Mouse (Mus musculus): ENCODE data around the gene Rnf5. TPM values are rescaled to one million over a fixed set of nuclear protein-coding genes. Genes with fewer than 3 reads are reported as not detected.

Rnf5 gene
- polyA plus RNA-seq, 1 experiment from 2014 or later = 324 TPM

DNA sequence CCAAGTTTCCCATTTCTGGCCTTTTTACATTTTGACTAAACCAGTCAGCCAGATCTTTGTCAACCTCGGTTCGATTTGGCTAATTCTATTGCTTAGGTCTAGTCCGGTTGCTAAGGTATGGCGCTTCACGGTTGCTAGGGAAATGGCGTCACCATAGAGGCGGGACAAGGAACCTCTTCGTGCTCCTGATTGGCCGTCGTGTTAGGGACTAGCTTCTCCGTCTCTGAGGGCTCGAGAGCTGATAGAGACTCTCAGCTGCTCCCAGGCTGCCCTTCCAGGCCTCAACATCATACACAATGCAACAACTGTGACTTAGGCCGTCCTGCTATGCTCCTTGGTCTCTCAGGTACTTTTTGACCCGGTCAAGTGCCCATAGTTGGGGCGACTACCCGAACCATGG is 41.1 kb upstream of the Rnf5 start, which contains the start of gene Fkbpl:
Gene Fkbpl, plus strand, starts transcription at position 157 of the 400 bp plus-strand sequence.
- Histone ChIP-seq H3K27ac (peak within 1 kb of the TSS; percentile 65), H3K4me1 (replicated peaks) (peaks cover 47% of the 10 kb centered on the region), H3K9ac (replicated peaks) (peak within 1 kb of the TSS; percentile 72), H3K36me3 (peaks cover 6% of the 10 kb centered on the region), H3K4me3 (replicated peaks) (peak within 1 kb of the TSS; percentile 62), H3K27me3 (no peaks in the 10 kb centered on the region), H3K9me3 (no peaks in the 10 kb centered on the region), H3K4me2 (replicated peaks) (peak within 1 kb of the TSS; percentile 91)
- whole genome bisulfite sequencing = 1% methylated on average over 16 of the region's 16 CpGs
- ATAC-seq = peak; percentile 67

- peaks cover 48% of the 10 kb centered on the region for H3K4me1 ChIP-seq (replicated peaks)
- no peak overlapping the region for H3K27ac ChIP-seq
- ATAC-seq = no peak
- WGBS = 84% methylated on average over 10 of the region's 10 CpGs
- H3K27me3 ChIP-seq = no peaks in the 10 kb centered on the region
- no peak overlapping the region for H3K4me3 ChIP-seq (replicated peaks)
- no peaks in the 10 kb centered on the region for H3K9me3 ChIP-seq
- no peak overlapping the region for H3K4me2 ChIP-seq (replicated peaks)
- H3K36me3 ChIP-seq = no peaks in the 10 kb centered on the region
- H3K9ac ChIP-seq (replicated peaks) = no peak overlapping the region
Measured at GRCm38 (mm10) chr17:34643944-34644343, 40.5 kb upstream of the Rnf5 start.

DNA sequence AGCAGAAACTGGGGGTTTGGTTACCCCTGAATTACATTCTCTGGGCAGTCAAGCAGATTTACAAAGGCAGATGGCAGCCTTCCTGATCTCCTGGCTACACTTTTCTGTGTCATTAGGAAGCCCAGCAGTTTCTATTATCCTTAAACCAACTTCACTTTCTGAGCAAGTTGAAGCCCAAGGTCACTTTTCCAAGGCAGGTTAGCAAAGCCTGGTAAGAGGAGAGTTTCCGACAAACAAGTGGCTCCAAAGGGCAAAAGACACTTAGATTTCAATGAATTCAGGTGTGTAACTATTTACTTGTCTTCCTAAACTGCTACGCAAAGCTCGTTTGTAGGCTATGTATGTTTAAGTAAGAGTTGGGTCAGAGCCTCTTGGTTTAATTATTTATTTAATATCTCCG is 39.9 kb upstream of the Rnf5 start:
- no peak for ATAC-seq
- H3K27ac ChIP-seq = no peak overlapping the region
- no peak overlapping the region for H3K4me2 ChIP-seq (replicated peaks)
- no peaks in the 10 kb centered on the region for H3K9me3 ChIP-seq
- no peak overlapping the region for H3K9ac ChIP-seq (replicated peaks)
- no peaks in the 10 kb centered on the region for H3K27me3 ChIP-seq
- 95% methylated on average over 4 of the region's 4 CpGs for WGBS
- peaks cover 45% of the 10 kb centered on the region for H3K4me1 ChIP-seq (replicated peaks)
- no peaks in the 10 kb centered on the region for H3K36me3 ChIP-seq
- no peak overlapping the region for H3K4me3 ChIP-seq (replicated peaks)

- 90% methylated on average over 3 of the region's 3 CpGs for WGBS
- H3K9me3 ChIP-seq = no peaks in the 10 kb centered on the region
- ATAC-seq = no peak
- H3K4me2 ChIP-seq (replicated peaks) = no peak overlapping the region
- H3K4me1 ChIP-seq (replicated peaks) = peaks cover 35% of the 10 kb centered on the region
- H3K36me3 ChIP-seq = no peaks in the 10 kb centered on the region
- no peak overlapping the region for H3K27ac ChIP-seq
- H3K4me3 ChIP-seq (replicated peaks) = no peak overlapping the region
- H3K27me3 ChIP-seq = no peaks in the 10 kb centered on the region
- H3K9ac ChIP-seq (replicated peaks) = no peak overlapping the region
Measured at GRCm38 (mm10) chr17:34641945-34642344, 38.5 kb upstream of the Rnf5 start.

DNA sequence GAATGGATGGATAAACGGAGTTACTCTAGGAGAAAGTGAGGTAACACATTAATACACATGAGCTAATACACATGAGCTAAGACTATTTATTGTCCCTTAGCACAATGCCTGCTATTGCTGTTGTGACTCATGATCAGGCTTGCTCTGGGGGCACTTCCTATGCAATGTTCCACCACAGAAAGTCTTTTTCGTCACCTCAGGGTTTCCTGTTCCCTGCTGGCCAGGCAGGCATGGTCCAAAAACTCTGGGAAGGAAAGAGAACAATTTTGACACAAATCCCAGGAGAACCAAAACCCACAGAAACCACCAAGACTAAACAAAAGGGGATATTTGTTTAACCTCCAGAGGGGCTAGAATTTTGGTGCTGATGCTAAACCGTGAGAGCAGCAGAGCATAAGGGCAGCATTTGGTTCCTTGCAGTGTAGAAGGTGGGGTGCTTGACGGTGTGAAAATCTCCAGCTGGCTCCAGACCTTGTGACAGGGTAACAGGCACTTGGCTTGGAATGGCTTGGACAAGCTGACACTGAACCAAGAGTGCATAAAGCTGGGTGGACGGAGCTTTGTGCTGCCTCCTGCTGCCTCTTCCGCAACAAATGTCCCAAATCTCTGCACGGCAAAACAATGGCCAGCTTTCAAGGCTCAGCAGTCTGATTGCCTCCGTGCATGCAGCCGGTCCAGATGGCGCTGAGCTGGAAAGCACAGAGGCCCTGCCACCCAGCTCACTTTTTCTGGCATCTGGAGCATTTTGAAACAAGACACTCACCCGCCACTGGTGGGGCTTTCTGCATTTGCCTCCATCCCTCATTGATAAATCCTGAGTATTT is 37.5 kb upstream of the Rnf5 start:
- peak; percentile 32; the same call in 1 of the 2 replicates for ATAC-seq
- Histone ChIP-seq H3K27ac (peak overlapping the region; percentile 82), H3K4me1 (replicated peaks) (peaks cover 29% of the 10 kb centered on the region), H3K4me3 (replicated peaks) (no peak overlapping the region), H3K27me3 (no peaks in the 10 kb centered on the region; the same call in 1 of the 2 replicates), H3K36me3 (no peaks in the 10 kb centered on the region), H3K4me2 (replicated peaks) (no peak overlapping the region), H3K9ac (replicated peaks) (peak overlapping the region; percentile 34), H3K9me3 (no peaks in the 10 kb centered on the region)
- 11% methylated on average over 11 of the region's 11 CpGs for WGBS

DNA sequence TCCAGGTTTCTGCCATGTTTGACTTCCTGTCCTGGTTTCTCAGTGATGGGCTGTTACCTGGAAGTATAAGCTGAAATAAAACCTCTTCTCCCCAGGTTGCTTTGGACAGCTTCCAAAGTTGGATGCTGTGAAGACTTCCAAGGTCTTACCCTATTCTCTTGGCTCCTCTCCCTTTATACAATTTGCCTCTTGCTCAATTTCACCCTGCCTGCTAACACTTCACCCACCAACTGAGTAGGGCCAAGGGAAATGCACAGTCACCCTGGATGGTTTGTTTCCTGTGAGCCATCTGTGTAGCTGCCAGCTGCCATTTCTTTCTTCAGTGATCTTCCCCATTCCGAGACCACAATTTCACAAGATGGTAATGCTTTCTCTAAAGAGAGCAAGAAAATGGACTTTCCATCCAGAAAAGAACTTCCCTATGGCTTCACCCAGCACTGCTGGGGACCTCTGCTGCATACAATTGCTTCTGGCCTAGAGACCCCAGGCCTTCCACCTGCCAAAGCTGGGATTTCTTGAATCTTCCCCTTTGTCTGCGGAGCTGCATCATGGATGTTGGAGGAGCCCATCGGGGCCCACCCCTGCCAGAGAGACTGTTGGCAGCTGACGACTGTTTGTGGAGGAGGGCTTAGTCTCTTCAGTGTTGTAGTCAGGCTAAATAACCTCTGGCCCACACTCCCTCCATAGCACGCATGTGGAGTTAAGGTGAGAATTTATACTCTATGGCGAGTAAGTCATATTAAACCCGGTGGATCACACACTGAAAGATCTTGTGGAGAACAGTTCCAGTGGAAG is 36.2 kb upstream of the Rnf5 start:
- Histone ChIP-seq H3K27ac (0 out of 2 replicates have a peak overlapping the region, but pooled peaks have one; percentile 12), H3K4me1 (replicated peaks) (peaks cover 17% of the 10 kb centered on the region), H3K4me2 (replicated peaks) (no peak overlapping the region), H3K9me3 (no peaks in the 10 kb centered on the region), H3K4me3 (replicated peaks) (no peak overlapping the region), H3K9ac (replicated peaks) (0 out of 2 replicates have a peak overlapping the region, but pooled peaks have one; percentile 34), H3K27me3 (no peaks in the 10 kb centered on the region; the same call in 1 of the 2 replicates), H3K36me3 (no peaks in the 10 kb centered on the region)
- no peak for ATAC-seq
- WGBS = 84% methylated on average over 7 of the region's 7 CpGs

DNA sequence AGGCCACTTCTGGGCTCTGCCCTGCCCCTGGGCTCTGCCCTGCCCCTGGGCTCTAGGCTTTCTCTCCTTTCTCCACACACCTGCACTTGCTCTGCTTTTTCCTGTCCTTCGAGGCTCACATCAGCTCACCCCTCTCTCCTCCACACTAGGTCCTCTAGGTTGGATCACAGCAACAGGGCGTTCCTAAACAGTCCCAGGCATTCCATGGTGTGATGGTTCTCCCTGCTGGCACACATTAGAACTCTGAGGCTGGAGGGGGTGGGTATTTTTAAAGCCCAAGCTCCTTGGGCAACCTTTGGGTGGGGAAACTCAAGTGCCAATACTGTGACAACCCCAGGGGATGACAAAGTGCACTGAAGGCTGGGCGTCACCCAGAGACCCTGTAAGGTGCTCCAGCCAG is 34.0 kb upstream of the Rnf5 start:
- Histone ChIP-seq H3K27ac (no peak overlapping the region), H3K36me3 (no peaks in the 10 kb centered on the region), H3K4me2 (replicated peaks) (no peak overlapping the region), H3K4me3 (replicated peaks) (no peak overlapping the region), H3K27me3 (peaks cover 7% of the 10 kb centered on the region), H3K9ac (replicated peaks) (no peak overlapping the region), H3K9me3 (no peaks in the 10 kb centered on the region), H3K4me1 (replicated peaks) (peaks cover 18% of the 10 kb centered on the region)
- no peak for ATAC-seq
- 71% methylated on average over 3 of the region's 3 CpGs for WGBS

GRCm38 (mm10) chr17:34635671-34636070 is 32.2 kb upstream of the Rnf5 start:
- 66% methylated on average over 2 of the region's 2 CpGs for WGBS
- Histone ChIP-seq H3K36me3 (no peaks in the 10 kb centered on the region), H3K9ac (replicated peaks) (no peak overlapping the region), H3K27me3 (peaks cover 24% of the 10 kb centered on the region), H3K4me3 (replicated peaks) (no peak overlapping the region), H3K4me2 (replicated peaks) (no peak overlapping the region), H3K27ac (no peak overlapping the region), H3K4me1 (replicated peaks) (peaks cover 27% of the 10 kb centered on the region), H3K9me3 (no peaks in the 10 kb centered on the region)
- no peak for ATAC-seq

DNA sequence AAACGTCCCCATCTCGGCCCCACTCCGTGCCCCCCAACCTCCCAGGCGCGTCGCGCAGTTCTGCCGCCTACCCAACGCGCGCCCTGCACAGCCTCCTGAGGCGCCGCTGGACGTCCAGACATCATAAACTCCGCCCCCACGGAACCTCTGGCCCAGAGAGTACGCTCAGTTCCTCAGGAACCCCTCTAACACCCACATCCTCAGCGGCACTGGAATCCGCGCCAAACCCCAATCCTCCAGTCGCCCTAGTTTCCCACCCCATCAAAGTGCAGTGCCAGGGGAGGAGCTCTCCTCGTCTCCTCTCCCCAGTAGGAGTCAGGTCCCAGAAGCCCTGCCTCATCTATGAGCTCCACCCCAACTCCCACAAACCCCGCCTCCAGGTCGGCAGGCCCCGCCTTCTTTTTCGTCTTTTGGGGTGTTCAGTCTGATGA is 28.8 kb upstream of the Rnf5 start:
- Histone ChIP-seq H3K4me1 (replicated peaks) (peaks cover 50% of the 10 kb centered on the region), H3K4me3 (replicated peaks) (peak overlapping the region; percentile 80), H3K9me3 (no peaks in the 10 kb centered on the region), H3K27ac (no peak overlapping the region), H3K4me2 (replicated peaks) (peak overlapping the region; percentile 91), H3K27me3 (peaks cover 34% of the 10 kb centered on the region), H3K9ac (replicated peaks) (peak overlapping the region; percentile 83), H3K36me3 (no peaks in the 10 kb centered on the region)
- WGBS = 2% methylated on average over 26 of the region's 26 CpGs
- no peak for ATAC-seq

- H3K4me1 ChIP-seq (replicated peaks) = peaks cover 52% of the 10 kb centered on the region
- no peak for ATAC-seq
- peak overlapping the region; percentile 91 for H3K4me2 ChIP-seq (replicated peaks)
- no peak overlapping the region for H3K27ac ChIP-seq
- no peaks in the 10 kb centered on the region for H3K36me3 ChIP-seq
- peak overlapping the region; percentile 83 for H3K9ac ChIP-seq (replicated peaks)
- peaks cover 34% of the 10 kb centered on the region for H3K27me3 ChIP-seq
- peak overlapping the region; percentile 80 for H3K4me3 ChIP-seq (replicated peaks)
- WGBS = 6% methylated on average over 12 of the region's 12 CpGs
- H3K9me3 ChIP-seq = no peaks in the 10 kb centered on the region
Measured at GRCm38 (mm10) chr17:34631647-34632046, 28.2 kb upstream of the Rnf5 start.

DNA sequence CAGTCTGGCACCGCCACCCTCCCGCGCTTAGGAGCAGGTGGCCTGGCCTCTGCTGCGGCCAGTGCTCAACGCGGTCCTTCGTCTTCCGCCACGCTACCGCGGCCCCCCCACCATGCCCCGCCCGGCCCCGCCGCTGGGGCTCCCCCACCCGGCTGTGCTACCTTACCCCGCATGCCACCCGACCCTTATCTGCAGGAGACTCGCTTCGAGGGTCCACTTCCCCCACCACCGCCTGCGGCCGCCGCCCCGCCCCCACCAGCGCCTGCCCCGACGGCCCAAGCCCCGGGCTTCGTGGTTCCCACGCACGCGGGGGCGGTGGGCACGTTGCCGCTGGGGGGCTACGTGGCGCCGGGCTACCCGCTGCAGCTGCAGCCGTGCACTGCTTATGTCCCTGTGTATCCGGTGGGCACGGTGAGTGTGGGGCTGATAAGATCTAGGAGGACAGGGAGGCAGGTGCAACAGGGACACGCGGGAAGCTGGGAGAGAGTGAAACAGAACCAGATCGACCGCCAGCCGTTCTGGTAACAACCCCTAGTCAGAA is 27.3 kb upstream of the Rnf5 start:
- Histone ChIP-seq H3K4me1 (replicated peaks) (peaks cover 60% of the 10 kb centered on the region), H3K9ac (replicated peaks) (peak overlapping the region; percentile 83), H3K27ac (no peak overlapping the region), H3K4me3 (replicated peaks) (peak overlapping the region; percentile 80), H3K4me2 (replicated peaks) (peak overlapping the region; percentile 91), H3K27me3 (peaks cover 34% of the 10 kb centered on the region), H3K36me3 (no peaks in the 10 kb centered on the region), H3K9me3 (no peaks in the 10 kb centered on the region)
- 2% methylated on average over 45 of the region's 48 CpGs for WGBS
- no peak for ATAC-seq

All from midbrain, embryonic 13.5 days (tissue).